Mouse (Mus musculus) gastrocnemius, postnatal 36 days (tissue): ENCODE data around the gene Nop16. TPM values are rescaled to one million over a fixed set of nuclear protein-coding genes. Genes with fewer than 3 reads are reported as not detected.

Experiments
- DNase-seq, 2 experiments: peaks; one replicate each; pipeline ENCODE4 v3.0.0; 2022
- intact Hi-C: fragments of 180-260 bp; cut with DNase I; formaldehyde crosslinking; loops from one replicate; pipeline ENCODE4 v1.15.1; 2025
- microRNA-seq, 2 experiments: library from miRNA; unstranded; fragments of <30 nt; microRNA quantifications; one replicate each; pipeline ENCODE4 v1.2.0; 2021
- total RNA-seq, 2 experiments: library from RNA; stranded (reverse); gene quantifications; 2 replicates each; pipeline ENCODE4 v1.2.3; 2021

Nop16 gene
- total RNA-seq, 2 experiments from 2014 or later: 17.7 to 17.9 TPM

- intact Hi-C loops: loop anchor here (10.0 kb wide), 1 partner anchor 101 kb away; the partner anchor contains the start of gene Thoc3
- peak; percentile 21 to 37 for DNase-seq
These were observed 24.1 kb downstream of the Nop16 start for GRCm38 (mm10) chr13:54565594-54566345.

DNA sequence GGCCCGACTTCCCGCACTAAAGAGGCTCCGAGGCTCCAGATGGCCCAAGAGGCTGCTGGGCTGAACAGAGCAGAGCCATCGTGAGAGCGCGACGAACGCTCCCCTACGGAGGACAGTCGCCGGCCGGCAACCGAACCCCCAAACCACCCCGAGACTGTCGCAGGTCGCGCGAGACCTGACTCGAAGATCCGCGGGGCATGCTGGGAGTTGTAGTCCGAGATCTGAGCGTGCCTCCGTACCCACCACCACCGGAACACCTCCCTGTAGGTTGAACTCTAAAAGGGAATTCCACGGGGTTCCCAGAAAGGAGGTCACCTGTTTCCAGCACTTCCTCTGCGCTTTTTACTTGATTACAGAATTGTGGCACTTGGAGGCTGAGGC, 24.7 kb downstream of the Nop16 start, which contains the start of gene 4833439L19Rik:
Gene 4833439L19Rik (minus strand): TSS at position 235 of the 381 bp plus-strand sequence.
- peak; percentile 89 to 93 for DNase-seq
- intact Hi-C loops: loop anchor here (10.0 kb wide), 1 partner anchor 100 kb away; the partner anchor contains the start of gene Thoc3

- DNase-seq: no peak
- intact Hi-C loops: loop anchor here (10.0 kb wide), 1 partner anchor 100 kb away; the partner anchor contains the start of gene Thoc3
These were observed 25.4 kb downstream of the Nop16 start for GRCm38 (mm10) chr13:54564232-54565200.

GRCm38 (mm10) chr13:54562562-54562961, 27.3 kb downstream of the Nop16 start:
- intact Hi-C loops: loop anchor here (10.0 kb wide), 1 partner anchor 98 kb away; the partner anchor contains the start of gene Thoc3
- DNase-seq: no peak

GRCm38 (mm10) chr13:54560608-54561007, 29.3 kb downstream of the Nop16 start:
- intact Hi-C loops: loop anchor here (10.0 kb wide), 1 partner anchor 96 kb away; the partner anchor contains the start of gene Thoc3
- DNase-seq: no peak

DNA sequence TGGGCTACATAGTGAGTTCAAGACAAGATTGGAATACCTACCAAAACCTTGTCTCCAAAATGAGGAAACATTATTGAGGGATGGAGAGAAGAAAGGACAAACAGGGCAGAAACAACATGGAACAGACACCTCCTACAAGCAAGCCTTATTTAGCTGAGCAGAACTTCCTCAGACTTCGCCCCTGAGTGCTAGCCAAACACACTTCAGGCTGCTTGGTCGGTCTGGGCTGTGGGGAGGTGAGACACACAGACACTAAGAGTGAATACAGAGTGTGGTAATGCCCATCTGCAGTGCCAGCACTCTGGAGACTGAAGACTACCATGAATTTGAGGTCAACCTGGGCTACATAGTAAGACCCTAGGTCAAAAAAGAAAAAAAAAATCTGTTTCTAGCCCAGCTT, 30.2 kb downstream of the Nop16 start:
- no peak for DNase-seq

GRCm38 (mm10) chr13:54557652-54558051, 32.2 kb downstream of the Nop16 start:
- intact Hi-C loops: no loop called here
- no peak for DNase-seq

More for the DNA sequence above, 30.2 kb downstream of the Nop16 start:
- intact Hi-C loops: loop anchor here (10.0 kb wide), 1 partner anchor 95 kb away; the partner anchor contains the start of gene Thoc3

DNA sequence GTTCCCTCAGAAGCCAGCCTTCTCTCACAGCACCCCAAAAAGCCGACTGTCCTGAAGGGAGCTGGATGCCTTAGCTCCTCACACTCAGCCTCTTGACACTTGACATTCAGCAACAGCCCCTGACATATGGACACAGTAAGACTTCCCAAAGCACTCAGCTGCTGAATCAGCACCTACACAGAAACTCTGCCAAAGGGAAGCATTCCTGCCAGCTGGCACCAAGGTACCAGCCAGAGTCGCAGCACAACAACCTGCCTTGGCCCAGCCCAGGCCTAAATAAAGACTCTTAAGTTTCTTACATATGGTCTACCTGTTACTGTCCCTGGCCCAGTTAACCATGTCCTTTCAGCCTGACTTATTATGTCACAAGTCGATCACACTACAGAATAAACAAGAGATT, 33.1 kb downstream of the Nop16 start:
- intact Hi-C loops: no loop called here
- DNase-seq: peak; percentile 56

GRCm38 (mm10) chr13:54556176-54556575, 33.7 kb downstream of the Nop16 start:
- intact Hi-C loops: no loop called here
- DNase-seq: no peak

DNA sequence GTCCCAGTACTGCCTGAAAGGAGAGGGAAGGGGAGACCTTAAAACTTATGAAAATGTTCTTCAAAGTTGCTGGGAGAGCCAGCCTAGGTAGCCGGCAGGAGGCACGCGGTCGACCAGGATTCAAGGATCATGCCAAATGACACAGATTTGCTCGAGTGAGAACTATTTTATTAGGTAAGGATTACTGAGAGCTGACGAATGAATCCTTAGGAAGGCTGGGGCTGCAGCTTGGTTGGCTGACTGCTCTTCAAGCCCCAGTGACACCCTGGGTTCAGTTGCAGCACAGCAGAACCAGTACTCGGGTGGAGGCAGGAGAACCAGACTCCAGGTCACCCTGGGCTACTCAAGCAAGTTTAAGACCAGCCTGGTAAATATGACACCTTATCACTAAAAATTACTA, 41.9 kb downstream of the Nop16 start:
- DNase-seq: no peak
- intact Hi-C loops: no loop called here

Small RNA genes within 50 kb of the gene (microRNA-seq; reads per million reads assigned to microRNA genes)
- gene Gm24195: 0 reads per million in 2 experiments

Other genes starting within 250 kb of the Nop16 start
- gene Cplx2, start 218.7 kb downstream of the Nop16 start, total RNA-seq: 1 to 10 TPM; 1.0 to 1.1 TPM
- 10 to 100 TPM; 12.9 to 13.7 TPM for gene Thoc3, start 121.2 kb downstream of the Nop16 start, total RNA-seq
- 1 to 10 TPM; 1.6 to 3.4 TPM for gene Simc1, start 86.3 kb downstream of the Nop16 start, total RNA-seq
- 100 to 1,000 TPM; 171 to 180 TPM for gene 4833439L19Rik, start 24.7 kb downstream of the Nop16 start, total RNA-seq
- 1 to 10 TPM; 2.5 to 3.0 TPM for gene Arl10, start 15.1 kb downstream of the Nop16 start, total RNA-seq
- gene Higd2a, start 117 bp upstream of the Nop16 start, total RNA-seq: 100 to 1,000 TPM; 145 to 149 TPM
- 100 to 1,000 TPM; 132 to 139 TPM for gene Cltb, start 21.3 kb upstream of the Nop16 start, total RNA-seq
- 10 to 100 TPM; 10.5 to 13.8 TPM for gene Faf2, start 31.7 kb upstream of the Nop16 start, total RNA-seq
- 10 to 100 TPM; 21.7 to 27.2 TPM for gene Rnf44, start 103.8 kb upstream of the Nop16 start, total RNA-seq
- gene Cdhr2, start 111.4 kb upstream of the Nop16 start, total RNA-seq: not detected
- gene Gprin1, start 159.8 kb upstream of the Nop16 start, total RNA-seq: not detected
- gene Sncb, start 176.5 kb upstream of the Nop16 start, total RNA-seq: not detected
- gene Eif4e1b, start 193.9 kb upstream of the Nop16 start, total RNA-seq: not detected
- 10 to 100 TPM; 16.3 to 23.4 TPM for gene Tspan17, start 199.3 kb upstream of the Nop16 start, total RNA-seq